Mouse (Mus musculus) G1E (cell line): ENCODE data around the gene Fndc3a.

Experiments
- CTCF ChIP-seq: IDR thresholded peaks from 2 replicates; pipeline ENCODE4 v1.5.1; 2012; ENCODE audit warnings: low read depth, low read length, inconsistent platforms, mixed read lengths
- GATA1 ChIP-seq: IDR thresholded peaks from 2 replicates; pipeline ENCODE4 v1.6.1; 2012; ENCODE audit warnings: borderline replicate concordance, low read length, inconsistent platforms, mixed read lengths
- GATA2 ChIP-seq: IDR thresholded peaks from 2 replicates; pipeline ENCODE4 v1.6.1; 2012; ENCODE audit warnings: low read depth, low read length, inconsistent platforms, borderline replicate concordance
- TAL1 ChIP-seq: conservative IDR thresholded peaks from 2 replicates; pipeline ENCODE4 v1.6.1; 2012; ENCODE audit warnings: low read depth, low read length, inconsistent platforms, mixed read lengths

DNA sequence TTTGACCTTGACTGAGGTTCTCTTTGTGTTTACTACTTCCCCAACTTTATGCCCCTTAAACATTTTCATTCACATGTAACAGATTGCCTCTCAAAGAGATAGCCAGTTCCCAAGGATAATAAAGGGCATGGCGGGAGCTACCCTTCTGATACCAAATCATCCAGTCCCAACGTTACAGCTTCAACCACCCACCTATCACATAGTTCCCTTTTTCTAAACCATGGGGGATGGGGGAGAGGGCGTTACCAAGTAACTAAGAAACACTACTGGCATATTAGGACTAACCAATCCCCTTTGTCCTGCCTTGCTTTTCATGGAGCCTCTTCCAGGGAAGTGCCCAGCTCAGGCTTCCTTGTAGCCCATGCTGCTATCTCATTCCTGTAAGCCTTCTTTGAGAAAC lies 32.6 kb downstream of the Fndc3a start:
- no peak for TF ChIP-seq TAL1
- TF ChIP-seq CTCF: no peak
- no peak for TF ChIP-seq GATA1
- TF ChIP-seq GATA2: no peak
